Mouse (Mus musculus) heart, adult 2 months (tissue): ENCODE measurements at regions not wholly inside any gene's neighbourhood (a gene's known extent, or its start where the extent isn't known, plus 50 kb on each side); places are given as distances from the start of the nearest gene placed in this dataset.

ENCODE experiments used
- CTCF ChIP-seq: fragments of 200-600 bp; IDR thresholded peaks from 2 replicates; pipeline ENCODE4 v1.8.1; 2022; ENCODE audit warnings: antibody characterized with exemption, mild to moderate bottlenecking, moderate library complexity
- EP300 ChIP-seq: fragments of 200-500 bp; IDR thresholded peaks from 2 replicates; pipeline ENCODE4 v1.6.1; 2011; ENCODE audit warnings: low read depth, low read length, control low read depth; ENCODE audit not compliant: insufficient read depth
- POLR2A ChIP-seq: fragments of 200-500 bp; IDR thresholded peaks from 2 replicates; pipeline ENCODE4 v1.6.1; 2011; ENCODE audit warnings: mild to moderate bottlenecking, low read depth, low read length, control low read depth; ENCODE audit not compliant: insufficient read depth

DNA sequence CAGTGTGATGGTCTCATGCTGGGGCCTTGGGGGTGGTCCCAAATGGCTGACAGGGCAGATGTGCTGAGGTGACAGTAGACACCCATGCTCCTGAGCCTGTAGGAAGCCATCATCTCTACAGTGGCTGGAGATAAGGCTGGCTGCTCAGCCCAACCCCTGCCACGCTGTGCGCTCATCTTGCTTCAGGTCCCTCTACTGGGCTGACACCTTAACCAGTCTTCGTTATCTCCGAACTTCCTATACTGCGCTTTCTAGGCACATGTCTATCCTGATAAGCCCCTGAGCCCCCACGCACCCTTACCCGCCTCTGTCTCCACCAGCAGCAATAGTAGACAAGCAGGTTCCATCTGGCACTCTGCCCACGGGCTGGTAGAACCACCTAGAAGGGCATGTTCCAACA is 117.3 kb upstream of the Slc22a12 start:
- TF ChIP-seq CTCF (no peak), POLR2A (no peak), EP300 (no peak)
